Mouse (Mus musculus): Measurements from ENCODE around the gene Amph. TPM values are rescaled to one million over a fixed set of nuclear protein-coding genes. Genes with fewer than 3 reads are reported as not detected.
"Not testable (repeated sequence)": the region's sequence is repeated elsewhere in the genome, so short reads cannot be mapped to it uniquely, and the experiment has no call there.

The Amph gene
- 30.3 and 32.5 TPM in 2 replicates for polyA plus RNA-seq (2015; fragmentation: Nextera tagmentation; extraction: Ambion mirVana)

GRCm38 (mm10) chr13:18948171-18949028 is at the start of gene Amph:
Gene Amph (plus strand): TSS chr13:18948205.
- Histone ChIP-seq H3K4me1 (replicated peaks) (peaks cover 19% of the 10 kb centered on the region), H3K9ac (replicated peaks) (peak within 1 kb of the TSS; percentile 90), H3K9me3 (no peaks in the 10 kb centered on the region), H3K36me3 (no peaks in the 10 kb centered on the region), H3K27me3 (0 out of 2 replicates have a peak, but pooled peaks cover 2% of the 10 kb centered on the region), H3K4me3 (replicated peaks) (peak within 1 kb of the TSS; percentile 81), H3K4me2 (replicated peaks) (peak within 1 kb of the TSS; percentile 82), H3K27ac (peak within 1 kb of the TSS; percentile 90)
- peak; percentile 98 for ATAC-seq
- WGBS: under 1% methylated on average over 70 of the region's 70 CpGs

- ATAC-seq: no peak
- Histone ChIP-seq H3K9me3 (no peaks in the 10 kb centered on the region), H3K4me2 (replicated peaks) (no peak overlapping the region), H3K27me3 (no peaks in the 10 kb centered on the region), H3K4me1 (replicated peaks) (no peaks in the 10 kb centered on the region), H3K36me3 (no peaks in the 10 kb centered on the region), H3K9ac (replicated peaks) (no peak overlapping the region), H3K4me3 (replicated peaks) (no peak overlapping the region), H3K27ac (no peak overlapping the region)
- WGBS: 93% methylated on average over 6 of the region's 6 CpGs
Measured at GRCm38 (mm10) chr13:18903623-18904022, 44.4 kb upstream of the Amph start.

GRCm38 (mm10) chr13:18914774-18915173 is 33.2 kb upstream of the Amph start:
- H3K9me3 ChIP-seq: no peaks in the 10 kb centered on the region
- H3K4me3 ChIP-seq (replicated peaks): no peak overlapping the region
- H3K27me3 ChIP-seq: no peaks in the 10 kb centered on the region
- H3K27ac ChIP-seq: no peak overlapping the region
- H3K4me1 ChIP-seq (replicated peaks): no peaks in the 10 kb centered on the region
- no peak for ATAC-seq
- no peak overlapping the region for H3K4me2 ChIP-seq (replicated peaks)
- H3K36me3 ChIP-seq: no peaks in the 10 kb centered on the region
- WGBS: 92% methylated on average over 4 of the region's 4 CpGs
- no peak overlapping the region for H3K9ac ChIP-seq (replicated peaks)

GRCm38 (mm10) chr13:18933191-18933590 is 14.8 kb upstream of the Amph start:
- H3K9me3 ChIP-seq; H3K27ac ChIP-seq; H3K4me3 ChIP-seq (replicated peaks); H3K4me2 ChIP-seq (replicated peaks); H3K4me1 ChIP-seq (replicated peaks); H3K27me3 ChIP-seq; ATAC-seq; H3K9ac ChIP-seq (replicated peaks); H3K36me3 ChIP-seq: not testable (repeated sequence)
- WGBS: 100% methylated on average over 1 of the region's 2 CpGs

- Histone ChIP-seq H3K4me3 (replicated peaks) (peak overlapping the region; percentile 81), H3K9me3 (no peaks in the 10 kb centered on the region), H3K4me2 (replicated peaks) (peak overlapping the region; percentile 82), H3K27me3 (0 out of 2 replicates have a peak, but pooled peaks cover 2% of the 10 kb centered on the region), H3K9ac (replicated peaks) (peak overlapping the region; percentile 90), H3K36me3 (no peaks in the 10 kb centered on the region), H3K27ac (peak overlapping the region; percentile 32; the same call in 1 of the 2 replicates), H3K4me1 (replicated peaks) (peaks cover 19% of the 10 kb centered on the region)
- ATAC-seq: no peak; the same call in 1 of the 2 replicates
- 13% methylated on average over 5 of the region's 5 CpGs for WGBS
Measured at GRCm38 (mm10) chr13:18947686-18948085, 319 bp upstream of the Amph start.

GRCm38 (mm10) chr13:18949029-18949350 is 985 bp downstream of the Amph start:
- peak overlapping the region; percentile 90 for H3K9ac ChIP-seq (replicated peaks)
- peak overlapping the region; percentile 82 for H3K4me2 ChIP-seq (replicated peaks)
- peaks cover 23% of the 10 kb centered on the region for H3K4me1 ChIP-seq (replicated peaks)
- no peaks in the 10 kb centered on the region for H3K9me3 ChIP-seq
- H3K27ac ChIP-seq: peak overlapping the region; percentile 90
- H3K27me3 ChIP-seq: 0 out of 2 replicates have a peak, but pooled peaks cover 2% of the 10 kb centered on the region
- H3K36me3 ChIP-seq: no peaks in the 10 kb centered on the region
- WGBS: 7% methylated on average over 5 of the region's 5 CpGs
- no peak; the same call in 1 of the 2 replicates for ATAC-seq
- H3K4me3 ChIP-seq (replicated peaks): peak overlapping the region; percentile 81

- Histone ChIP-seq H3K27me3 (0 out of 2 replicates have a peak, but pooled peaks cover 2% of the 10 kb centered on the region), H3K36me3 (no peaks in the 10 kb centered on the region), H3K9me3 (no peaks in the 10 kb centered on the region), H3K9ac (replicated peaks) (peak overlapping the region; percentile 90; the same call in 1 of the 2 replicates), H3K4me3 (replicated peaks) (peak overlapping the region; percentile 81), H3K4me2 (replicated peaks) (peak overlapping the region; percentile 82), H3K4me1 (replicated peaks) (peaks cover 23% of the 10 kb centered on the region), H3K27ac (no peak overlapping the region)
- ATAC-seq: no peak
- 63% methylated on average over 11 of the region's 11 CpGs for WGBS
Measured at GRCm38 (mm10) chr13:18949626-18950200, 1.7 kb downstream of the Amph start.

- no peaks in the 10 kb centered on the region for H3K9me3 ChIP-seq
- H3K27me3 ChIP-seq: no peaks in the 10 kb centered on the region
- peaks cover 18% of the 10 kb centered on the region for H3K4me1 ChIP-seq (replicated peaks)
- no peaks in the 10 kb centered on the region for H3K36me3 ChIP-seq
- no peak overlapping the region for H3K4me2 ChIP-seq (replicated peaks)
- WGBS: 83% methylated on average over 4 of the region's 4 CpGs
- no peak overlapping the region for H3K9ac ChIP-seq (replicated peaks)
- no peak overlapping the region for H3K4me3 ChIP-seq (replicated peaks)
- H3K27ac ChIP-seq: no peak overlapping the region
- ATAC-seq: no peak
Measured at GRCm38 (mm10) chr13:18953575-18953974, 5.6 kb downstream of the Amph start.

- Histone ChIP-seq H3K27ac (no peak overlapping the region), H3K4me2 (replicated peaks) (no peak overlapping the region), H3K4me1 (replicated peaks) (peaks cover 4% of the 10 kb centered on the region), H3K36me3 (no peaks in the 10 kb centered on the region), H3K9ac (replicated peaks) (no peak overlapping the region), H3K27me3 (no peaks in the 10 kb centered on the region), H3K9me3 (no peaks in the 10 kb centered on the region), H3K4me3 (replicated peaks) (no peak overlapping the region)
- no peak for ATAC-seq
- 85% methylated on average over 11 of the region's 11 CpGs for WGBS
Measured at GRCm38 (mm10) chr13:18956065-18956913, 8.3 kb downstream of the Amph start.

- no peak for ATAC-seq
- Histone ChIP-seq H3K4me3 (replicated peaks) (no peak overlapping the region), H3K4me1 (replicated peaks) (peaks cover 4% of the 10 kb centered on the region), H3K9me3 (no peaks in the 10 kb centered on the region), H3K4me2 (replicated peaks) (no peak overlapping the region), H3K36me3 (no peaks in the 10 kb centered on the region), H3K27ac (no peak overlapping the region), H3K27me3 (no peaks in the 10 kb centered on the region), H3K9ac (replicated peaks) (no peak overlapping the region)
- 85% methylated on average over 3 of the region's 3 CpGs for WGBS
Measured at GRCm38 (mm10) chr13:18957028-18957427, 9.0 kb downstream of the Amph start.

- no peaks in the 10 kb centered on the region for H3K9me3 ChIP-seq
- WGBS: 95% methylated on average over 3 of the region's 3 CpGs
- peaks cover 4% of the 10 kb centered on the region; the same call in 1 of the 2 replicates for H3K36me3 ChIP-seq
- H3K9ac ChIP-seq (replicated peaks): no peak overlapping the region
- no peak overlapping the region for H3K4me3 ChIP-seq (replicated peaks)
- no peak overlapping the region for H3K27ac ChIP-seq
- no peak overlapping the region for H3K4me2 ChIP-seq (replicated peaks)
- ATAC-seq: no peak
- no peaks in the 10 kb centered on the region for H3K4me1 ChIP-seq (replicated peaks)
- no peaks in the 10 kb centered on the region for H3K27me3 ChIP-seq
Measured at GRCm38 (mm10) chr13:18972571-18972970, 24.6 kb downstream of the Amph start.
